Mouse (Mus musculus): ENCODE results near the gene Capzb.

Gene Capzb

GRCm38 (mm10) chr4:139192499-139193175 is at the start of gene Capzb:
Gene Capzb, plus strand, starts transcription at chr4:139192899.
- DNase-seq, result peak; percentile 96

- DNase-seq, result no peak
Measured at GRCm38 (mm10) chr4:139142985-139143384, 49.7 kb upstream of the Capzb start.

- DNase-seq, result no peak
Measured at GRCm38 (mm10) chr4:139144577-139144976, 48.1 kb upstream of the Capzb start.

GRCm38 (mm10) chr4:139145156-139145555 is 47.5 kb upstream of the Capzb start:
- no peak for DNase-seq

- no peak for DNase-seq
Measured at GRCm38 (mm10) chr4:139146760-139147159, 45.9 kb upstream of the Capzb start.

- no peak for DNase-seq
Measured at GRCm38 (mm10) chr4:139151370-139151769, 41.3 kb upstream of the Capzb start.

GRCm38 (mm10) chr4:139154576-139155307 is 38.0 kb upstream of the Capzb start:
- DNase-seq, result peak; percentile 14

GRCm38 (mm10) chr4:139156538-139156937 is 36.2 kb upstream of the Capzb start:
- DNase-seq, result no peak

- DNase-seq, result no peak
Measured at GRCm38 (mm10) chr4:139158350-139158749, 34.3 kb upstream of the Capzb start.

GRCm38 (mm10) chr4:139161076-139161475 is 31.6 kb upstream of the Capzb start:
- no peak for DNase-seq

- DNase-seq, result no peak
Measured at GRCm38 (mm10) chr4:139164082-139164481, 28.6 kb upstream of the Capzb start.

- no peak for DNase-seq
Measured at GRCm38 (mm10) chr4:139165259-139165658, 27.4 kb upstream of the Capzb start.

GRCm38 (mm10) chr4:139166244-139166643 is 26.5 kb upstream of the Capzb start:
- no peak for DNase-seq

GRCm38 (mm10) chr4:139167107-139167506 is 25.6 kb upstream of the Capzb start:
- DNase-seq, result no peak

- DNase-seq, result no peak
Measured at GRCm38 (mm10) chr4:139168985-139169747, 23.5 kb upstream of the Capzb start.

- no peak for DNase-seq
Measured at GRCm38 (mm10) chr4:139169748-139170279, 22.9 kb upstream of the Capzb start.

GRCm38 (mm10) chr4:139175061-139175971 is 17.4 kb upstream of the Capzb start:
- peak; percentile 65 for DNase-seq

- peak; percentile 41 for DNase-seq
Measured at GRCm38 (mm10) chr4:139176023-139176422, 16.7 kb upstream of the Capzb start.

GRCm38 (mm10) chr4:139177921-139178320 is 14.8 kb upstream of the Capzb start:
- DNase-seq, result no peak

GRCm38 (mm10) chr4:139178377-139178776 is 14.3 kb upstream of the Capzb start:
- DNase-seq, result no peak

- DNase-seq, result no peak
Measured at GRCm38 (mm10) chr4:139179218-139179617, 13.5 kb upstream of the Capzb start.
